Mouse (Mus musculus): ENCODE data around the gene Esrrg.
A peak's percentile ranks its signal among the peaks of the same experiment; 100 is the strongest.

Esrrg gene

GRCm38 (mm10) chr1:187907871-187908270, 299.3 kb downstream of the Esrrg start:
- DNase-seq (ENCODE audit: inconsistent ontology term), result no peak

GRCm38 (mm10) chr1:187910718-187911117, 302.1 kb downstream of the Esrrg start:
- peak; percentile 90 for DNase-seq (ENCODE audit: inconsistent ontology term)

GRCm38 (mm10) chr1:187911201-187911600, 302.6 kb downstream of the Esrrg start:
- no peak for DNase-seq (ENCODE audit: inconsistent ontology term)

GRCm38 (mm10) chr1:187918303-187918702, 309.7 kb downstream of the Esrrg start:
- DNase-seq (ENCODE audit: inconsistent ontology term), result peak; percentile 42

- DNase-seq (ENCODE audit: inconsistent ontology term), result no peak
Measured at GRCm38 (mm10) chr1:187918939-187919338, 310.3 kb downstream of the Esrrg start.

- DNase-seq (ENCODE audit: inconsistent ontology term), result no peak
Measured at GRCm38 (mm10) chr1:187920156-187920777, 311.7 kb downstream of the Esrrg start.

GRCm38 (mm10) chr1:187931146-187931545, 322.6 kb downstream of the Esrrg start:
- DNase-seq (ENCODE audit: inconsistent ontology term), result no peak

- no peak for DNase-seq (ENCODE audit: inconsistent ontology term)
Measured at GRCm38 (mm10) chr1:187938652-187939051, 330.1 kb downstream of the Esrrg start.

- no peak for DNase-seq (ENCODE audit: inconsistent ontology term)
Measured at GRCm38 (mm10) chr1:187939078-187939477, 330.5 kb downstream of the Esrrg start.

- no peak for DNase-seq (ENCODE audit: inconsistent ontology term)
Measured at GRCm38 (mm10) chr1:187951506-187951905, 342.9 kb downstream of the Esrrg start.

- no peak for DNase-seq (ENCODE audit: inconsistent ontology term)
Measured at GRCm38 (mm10) chr1:187956702-187957101, 348.1 kb downstream of the Esrrg start.

GRCm38 (mm10) chr1:187959192-187959591, 350.6 kb downstream of the Esrrg start:
- no peak for DNase-seq (ENCODE audit: inconsistent ontology term)

- DNase-seq (ENCODE audit: inconsistent ontology term), result no peak
Measured at GRCm38 (mm10) chr1:187961452-187961851, 352.9 kb downstream of the Esrrg start.

GRCm38 (mm10) chr1:187964829-187965760, 356.5 kb downstream of the Esrrg start:
- DNase-seq (ENCODE audit: inconsistent ontology term), result peak; percentile 22

GRCm38 (mm10) chr1:187965921-187966320, 357.3 kb downstream of the Esrrg start:
- DNase-seq (ENCODE audit: inconsistent ontology term), result no peak

GRCm38 (mm10) chr1:187968379-187968778, 359.8 kb downstream of the Esrrg start:
- no peak for DNase-seq (ENCODE audit: inconsistent ontology term)

GRCm38 (mm10) chr1:187969491-187969890, 360.9 kb downstream of the Esrrg start:
- no peak for DNase-seq (ENCODE audit: inconsistent ontology term)

- DNase-seq (ENCODE audit: inconsistent ontology term), result peak; percentile 25
Measured at GRCm38 (mm10) chr1:187974396-187974795, 365.8 kb downstream of the Esrrg start.

- DNase-seq (ENCODE audit: inconsistent ontology term), result no peak
Measured at GRCm38 (mm10) chr1:187975465-187976352, 367.1 kb downstream of the Esrrg start.

- DNase-seq (ENCODE audit: inconsistent ontology term), result no peak
Measured at GRCm38 (mm10) chr1:187976353-187976730, 367.8 kb downstream of the Esrrg start.

- no peak for DNase-seq (ENCODE audit: inconsistent ontology term)
Measured at GRCm38 (mm10) chr1:187981028-187981427, 372.4 kb downstream of the Esrrg start.

GRCm38 (mm10) chr1:187983177-187983576, 374.6 kb downstream of the Esrrg start:
- no peak for DNase-seq (ENCODE audit: inconsistent ontology term)

All from Muller cell, postnatal 12 days (primary cell).